Mouse (Mus musculus): ENCODE data around the gene Uba52.
A peak's percentile ranks its signal among the peaks of the same experiment; 100 is the strongest.

DNA sequence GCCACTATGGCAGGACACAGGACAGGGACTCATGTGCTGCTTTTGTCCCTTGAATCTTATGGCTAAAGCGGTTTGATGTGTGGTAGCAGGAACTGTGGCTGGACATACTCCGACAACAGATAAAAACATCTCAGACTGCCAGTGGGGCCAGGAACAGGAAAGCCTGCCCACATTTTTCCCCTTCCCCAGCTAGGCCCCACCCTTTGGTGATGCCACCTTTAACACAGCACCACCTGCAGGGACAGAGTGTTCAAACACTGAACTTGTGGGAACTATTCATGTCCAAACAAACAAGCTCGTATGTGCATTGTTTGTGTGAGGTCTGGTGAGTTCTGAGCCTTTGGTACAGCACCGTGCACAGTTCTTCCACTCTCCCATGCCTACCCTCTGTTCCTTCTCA, 47.7 kb upstream of the Uba52 start:
- TF ChIP-seq CTCF (IDR thresholded peaks at IDR 0.05) (peak; percentile 57), EP300 (IDR thresholded peaks at IDR 0.05) (no peak)
